In genomic region chr3:92153322-92153721, GRCm38 (mm10) we compare ENCODE assay signal across 9 mouse cellular contexts. TPM values are rescaled to one million over a fixed set of nuclear protein-coding genes. Genes with fewer than 3 reads are reported as not detected.
A peak's percentile ranks its signal among the peaks of the same experiment; 100 is the strongest.
DNase-seq lines count a peak whose midpoint lies in the region; ATAC-seq and TF ChIP-seq lines count a peak whose summit lies in the region.
"Had no signal": no experiment of that assay in that cellular context is flagged by ENCODE, and none has a peak within 500 bp of the region (broad histone marks: within the 10 kb centered on the region; RNA-seq: fewer than 3 reads in every experiment).

No protein-coding gene starts in this region.

- TF ChIP-seq EP300 in liver, embryonic 14.5 days (IDR thresholded peaks at IDR 0.05; ENCODE audit: low read depth): no peak

- H3K36me3 ChIP-seq in intestine, postnatal 0 days (ENCODE audit: control insufficient read depth, insufficient read depth): no peaks in the 10 kb centered on the region
- H3K36me3 ChIP-seq in liver, embryonic 14.5 days (replicated peaks; ENCODE audit: control insufficient read depth, insufficient read depth, low read depth): no peaks in the 10 kb centered on the region
- no peaks in the 10 kb centered on the region for H3K36me3 ChIP-seq in splenic B cell, adult 2 months (ENCODE audit: control insufficient read depth, insufficient read depth, low read length, poor library complexity, severe bottlenecking)
- H3K36me3 ChIP-seq: heart, embryonic 13.5 days had no signal

- peak; percentile 20 for DNase-seq in CD4-positive, CD25-positive, alpha-beta regulatory T cell, adult 2 months (ENCODE audit: low read depth, low spot score)
- DNase-seq in testis, postnatal 10 days (ENCODE audit: low spot score): peak; percentile 46
- DNase-seq in testis, postnatal 14 days (ENCODE audit: low spot score): no peak
- DNase-seq in embryo, embryonic 9.5 days (ENCODE audit: extremely low spot score): peak; percentile 64
- DNase-seq in liver, embryonic 14.5 days (ENCODE audit: low read depth in 3 of 3, low spot score in 3 of 3): peak in 2 of 3 experiments; percentile 5 to 17
- peak; percentile 10 for DNase-seq in splenic B cell, adult 2 months (ENCODE audit: low read depth, low spot score)

- H3K9me3 ChIP-seq in intestine, postnatal 0 days (ENCODE audit: control insufficient read depth): no peaks in the 10 kb centered on the region
- H3K9me3 ChIP-seq in liver, embryonic 14.5 days (ENCODE audit: control insufficient read depth, low read length): no peaks in the 10 kb centered on the region
- H3K9me3 ChIP-seq: heart, embryonic 13.5 days had no signal

- no peak overlapping the region for H3K4me3 ChIP-seq in intestine, postnatal 0 days (ENCODE audit: low read depth, low read length)
- H3K4me3 ChIP-seq in liver, embryonic 14.5 days (ENCODE audit: insufficient read depth in 1 of 2, low read depth in 2 of 2, low read length in 2 of 2): no peak overlapping the region
- H3K4me3 ChIP-seq: heart, embryonic 13.5 days had no signal

- no peak overlapping the region for H3K4me2 ChIP-seq in intestine, postnatal 0 days (replicated peaks; ENCODE audit: low read depth)
- H3K4me2 ChIP-seq in liver, embryonic 14.5 days (ENCODE audit: low read depth): no peak overlapping the region
- H3K4me2 ChIP-seq: heart, embryonic 13.5 days had no signal

- no peaks in the 10 kb centered on the region for H3K4me1 ChIP-seq in intestine, postnatal 0 days (replicated peaks; ENCODE audit: control insufficient read depth, insufficient read depth, low read length)
- H3K4me1 ChIP-seq in liver, embryonic 14.5 days (replicated peaks; ENCODE audit: control insufficient read depth in 2 of 2, insufficient read depth in 2 of 2, low read length in 1 of 2): no peaks in the 10 kb centered on the region
- H3K4me1 ChIP-seq: heart, embryonic 13.5 days had no signal

- no peaks in the 10 kb centered on the region for H3K27me3 ChIP-seq in intestine, postnatal 0 days (replicated peaks; ENCODE audit: control insufficient read depth, insufficient read depth, low read length)
- no peaks in the 10 kb centered on the region for H3K27me3 ChIP-seq in liver, embryonic 14.5 days (ENCODE audit: control insufficient read depth, insufficient read depth, low read length)
- H3K27me3 ChIP-seq in splenic B cell, adult 2 months (ENCODE audit: control insufficient read depth, insufficient read depth, low read length, poor library complexity, severe bottlenecking): no peaks in the 10 kb centered on the region; the same call in 1 of the 2 replicates
- H3K27me3 ChIP-seq: heart, embryonic 13.5 days had no signal

- no peak for ATAC-seq in CD4-positive, CD25-positive, alpha-beta regulatory T cell, adult 4 months
- ATAC-seq in intestine, postnatal 0 days: no peak
- no peak for ATAC-seq in liver, embryonic 14.5 days (ENCODE audit: insufficient read depth)

- H3K9ac ChIP-seq in intestine, postnatal 0 days (ENCODE audit: low read depth, low read length): no peak overlapping the region
- H3K9ac ChIP-seq in liver, embryonic 14.5 days (replicated peaks): no peak overlapping the region
- H3K9ac ChIP-seq: heart, embryonic 13.5 days had no signal

- TF ChIP-seq CTCF in intestine, postnatal 0 days (IDR thresholded peaks at IDR 0.05; ENCODE audit: low read depth): peak; percentile 87
- peak; percentile 57; the same call in 1 of the 2 replicates for TF ChIP-seq CTCF in liver, embryonic 14.5 days (IDR thresholded peaks at IDR 0.05; ENCODE audit: low read depth)

- no peak overlapping the region for H3K27ac ChIP-seq in intestine, postnatal 0 days (ENCODE audit: low read depth, low read length)
- H3K27ac ChIP-seq in liver, embryonic 14.5 days: no peak overlapping the region
- H3K27ac ChIP-seq: heart, embryonic 13.5 days had no signal

RNA-seq across cellular contexts. Expression of gene Lelp1, which starts 10.8 kb away (rescaled TPM):
- not detected for polyA plus RNA-seq in CD4-positive, CD25-positive, alpha-beta regulatory T cell, adult 4 months (2017; shearing (Covaris generic))
- not detected in 2 replicates for polyA plus RNA-seq in intestine, postnatal 0 days (2015; fragmentation: Nextera tagmentation; extraction: Ambion mirVana)
- not detected in 2 replicates for polyA plus RNA-seq in liver, embryonic 14.5 days (2012; rRNA removed)
- polyA plus RNA-seq in liver, embryonic 14.5 days (2014; fragmentation: Nextera tagmentation; extraction: Ambion mirVana): not detected in 2 replicates
- polyA plus RNA-seq: heart, embryonic 13.5 days had no signal

RNA-seq across cellular contexts. Expression of gene Prr9, which starts 29.6 kb away (rescaled TPM):
- polyA plus RNA-seq in CD4-positive, CD25-positive, alpha-beta regulatory T cell, adult 4 months (2017; shearing (Covaris generic)): not detected
- not detected in 2 replicates for polyA plus RNA-seq in intestine, postnatal 0 days (2015; fragmentation: Nextera tagmentation; extraction: Ambion mirVana)
- not detected in 2 replicates for polyA plus RNA-seq in liver, embryonic 14.5 days (2012; rRNA removed)
- not detected in 2 replicates for polyA plus RNA-seq in liver, embryonic 14.5 days (2014; fragmentation: Nextera tagmentation; extraction: Ambion mirVana)
- polyA plus RNA-seq: heart, embryonic 13.5 days had no signal
